Mouse (Mus musculus): ENCODE data around the gene Apba1. TPM values are rescaled to one million over a fixed set of nuclear protein-coding genes. Genes with fewer than 3 reads are reported as not detected.

Apba1 gene
- polyA plus RNA-seq, 2 experiments, result 0.04 to 0.07 TPM

DNA sequence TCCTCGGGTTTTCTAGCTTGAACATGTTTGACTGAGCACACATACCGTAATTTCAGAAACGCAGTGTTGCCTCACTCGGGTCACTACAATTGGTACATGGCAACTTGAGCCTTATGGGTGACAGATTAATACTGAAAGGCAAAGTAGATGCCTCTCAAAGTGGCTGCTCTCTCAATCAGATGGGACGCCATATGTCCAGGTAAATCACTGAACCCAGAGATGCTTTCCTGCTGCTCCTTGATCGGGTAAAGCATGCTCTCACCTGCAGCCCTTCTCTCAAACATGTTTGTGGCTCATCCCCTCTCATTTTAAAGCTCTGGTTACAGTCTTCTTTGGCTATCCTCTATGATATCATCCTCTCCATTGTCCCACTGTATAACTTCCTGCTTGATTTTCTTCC, 4.7 kb downstream of the Apba1 start:
- Histone ChIP-seq H3K36me3 (replicated peaks; ENCODE audit: control insufficient read depth, insufficient read depth, low read depth) (no peaks in the 10 kb centered on the region), H3K9me3 (ENCODE audit: control insufficient read depth, low read length) (no peaks in the 10 kb centered on the region), H3K4me3 (ENCODE audit: insufficient read depth in 1 of 2, low read depth in 2 of 2, low read length in 2 of 2) (no peak overlapping the region), H3K4me1 (replicated peaks; ENCODE audit: control insufficient read depth in 2 of 2, insufficient read depth in 2 of 2, low read length in 1 of 2) (no peaks in the 10 kb centered on the region), H3K9ac (replicated peaks) (no peak overlapping the region), H3K27me3 (ENCODE audit: control insufficient read depth, insufficient read depth, low read length) (peaks cover 28% of the 10 kb centered on the region), H3K4me2 (ENCODE audit: low read depth) (no peak overlapping the region), H3K27ac (no peak overlapping the region)
- no peak for DNase-seq (ENCODE audit: low read depth in 3 of 3, low spot score in 3 of 3)
- WGBS (ENCODE audit: insufficient replicate concordance), result 67% methylated on average over 6 of the region's 6 CpGs
- ATAC-seq (ENCODE audit: insufficient read depth), result no peak
- no peak for TF ChIP-seq CTCF (IDR thresholded peaks at IDR 0.05; ENCODE audit: low read depth)
- TF ChIP-seq EP300 (IDR thresholded peaks at IDR 0.05; ENCODE audit: low read depth), result no peak

DNA sequence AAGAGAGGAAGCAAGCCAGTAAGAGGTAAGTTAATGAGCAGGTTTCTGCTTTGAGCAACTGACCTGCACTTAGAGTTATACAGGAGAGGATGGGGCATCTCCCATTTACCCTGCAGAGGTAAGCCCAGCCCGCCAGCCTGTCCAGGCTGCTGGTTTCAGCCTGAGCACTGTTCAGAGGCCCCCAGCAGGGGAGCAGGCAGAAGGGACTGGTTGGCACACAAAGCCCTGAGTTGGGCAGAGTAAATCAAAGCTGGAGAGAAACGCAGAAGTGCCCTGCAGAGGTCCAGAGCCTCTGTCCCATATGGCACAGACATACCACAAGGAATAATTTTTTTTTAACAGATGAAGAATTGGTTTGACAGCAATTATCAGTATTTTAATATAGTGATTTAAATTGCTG, 5.4 kb downstream of the Apba1 start:
- Histone ChIP-seq H3K4me3 (ENCODE audit: insufficient read depth in 1 of 2, low read depth in 2 of 2, low read length in 2 of 2) (no peak overlapping the region), H3K27ac (no peak overlapping the region), H3K4me1 (replicated peaks; ENCODE audit: control insufficient read depth in 2 of 2, insufficient read depth in 2 of 2, low read length in 1 of 2) (no peaks in the 10 kb centered on the region), H3K9me3 (ENCODE audit: control insufficient read depth, low read length) (no peaks in the 10 kb centered on the region), H3K9ac (replicated peaks) (no peak overlapping the region), H3K4me2 (ENCODE audit: low read depth) (no peak overlapping the region), H3K36me3 (replicated peaks; ENCODE audit: control insufficient read depth, insufficient read depth, low read depth) (no peaks in the 10 kb centered on the region), H3K27me3 (ENCODE audit: control insufficient read depth, insufficient read depth, low read length) (peaks cover 21% of the 10 kb centered on the region)
- 51% methylated on average over 2 of the region's 2 CpGs for WGBS (ENCODE audit: insufficient replicate concordance)
- TF ChIP-seq EP300 (IDR thresholded peaks at IDR 0.05; ENCODE audit: low read depth) (no peak), CTCF (IDR thresholded peaks at IDR 0.05; ENCODE audit: low read depth) (no peak)
- ATAC-seq (ENCODE audit: insufficient read depth), result no peak
- DNase-seq (ENCODE audit: low read depth in 3 of 3, low spot score in 3 of 3), result no peak

DNA sequence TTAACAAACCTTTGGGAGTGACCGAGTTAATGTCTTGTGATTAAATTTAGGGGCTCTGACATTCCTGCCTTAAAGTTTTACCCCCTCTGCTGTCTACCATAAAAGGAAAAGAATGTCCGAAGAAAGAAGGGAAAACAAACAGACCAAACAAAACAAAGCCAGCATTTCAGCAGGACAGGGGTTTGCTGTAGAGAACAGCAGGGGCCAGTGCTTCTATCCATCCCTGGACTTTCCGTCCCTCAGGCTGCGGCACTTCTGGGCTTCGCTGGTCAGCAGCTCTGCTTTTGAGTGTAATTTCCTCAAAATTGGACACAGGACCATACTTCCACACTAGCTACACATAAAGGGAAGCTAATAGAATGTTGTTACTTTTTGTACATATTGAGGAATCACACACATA, 10.2 kb downstream of the Apba1 start:
- ATAC-seq (ENCODE audit: insufficient read depth) (no peak), DNase-seq (ENCODE audit: low read depth in 3 of 3, low spot score in 3 of 3) (no peak)
- H3K9me3 ChIP-seq (ENCODE audit: control insufficient read depth, low read length), result no peaks in the 10 kb centered on the region
- no peak overlapping the region for H3K9ac ChIP-seq (replicated peaks)
- WGBS (ENCODE audit: insufficient replicate concordance), result 60% methylated on average over 5 of the region's 5 CpGs
- H3K4me3 ChIP-seq (ENCODE audit: insufficient read depth in 1 of 2, low read depth in 2 of 2, low read length in 2 of 2), result no peak overlapping the region
- no peaks in the 10 kb centered on the region for H3K27me3 ChIP-seq (ENCODE audit: control insufficient read depth, insufficient read depth, low read length)
- no peaks in the 10 kb centered on the region for H3K36me3 ChIP-seq (replicated peaks; ENCODE audit: control insufficient read depth, insufficient read depth, low read depth)
- H3K4me2 ChIP-seq (ENCODE audit: low read depth), result no peak overlapping the region
- TF ChIP-seq CTCF (IDR thresholded peaks at IDR 0.05; ENCODE audit: low read depth) (no peak), EP300 (IDR thresholded peaks at IDR 0.05; ENCODE audit: low read depth) (no peak)
- no peaks in the 10 kb centered on the region for H3K4me1 ChIP-seq (replicated peaks; ENCODE audit: control insufficient read depth in 2 of 2, insufficient read depth in 2 of 2, low read length in 1 of 2)
- no peak overlapping the region for H3K27ac ChIP-seq

DNA sequence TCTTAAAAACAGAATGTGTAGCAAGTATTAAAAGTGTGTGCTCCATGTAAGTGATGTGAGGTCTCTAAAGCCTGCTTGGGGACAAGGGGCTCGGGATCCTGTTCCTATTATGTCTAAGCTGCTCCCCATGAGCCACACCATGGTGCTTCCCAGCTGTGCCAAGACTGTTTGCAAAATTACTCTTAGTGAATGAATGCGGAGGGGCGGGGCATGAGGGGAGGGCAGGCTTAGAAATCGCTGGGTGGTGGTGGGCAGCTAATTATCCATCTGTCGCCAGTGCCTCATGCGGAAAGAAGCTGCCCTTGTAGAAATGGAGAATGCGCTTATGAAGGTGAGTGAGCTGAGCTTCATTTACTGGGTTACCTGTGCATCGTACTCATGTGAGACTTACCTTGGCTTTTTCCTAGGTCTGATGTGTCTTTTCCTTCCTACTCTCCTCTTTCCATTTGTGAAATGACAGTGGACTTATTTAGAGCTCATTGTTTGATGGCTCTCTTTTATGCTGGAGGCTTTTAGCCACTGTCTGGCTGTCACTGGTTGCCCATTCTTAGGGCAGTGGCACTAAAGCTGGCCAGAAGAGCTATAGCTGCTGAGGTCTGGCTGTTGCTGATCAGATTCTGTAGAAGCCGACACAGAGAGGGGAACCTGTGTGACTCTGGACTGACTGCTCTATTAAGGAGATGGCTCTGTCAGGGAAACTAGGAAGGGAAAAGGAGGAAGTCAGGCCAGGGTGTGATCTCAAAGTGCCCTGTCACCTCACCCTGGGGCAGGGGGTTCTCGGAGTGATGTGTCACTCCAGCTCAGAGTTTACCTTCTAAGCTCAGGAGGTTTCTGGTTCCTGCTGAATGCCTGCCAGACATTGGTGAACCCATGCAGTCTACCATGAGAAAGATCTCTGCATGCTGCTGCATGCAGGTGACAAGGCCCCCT, 12.1 kb downstream of the Apba1 start:
- Histone ChIP-seq H3K27me3 (ENCODE audit: control insufficient read depth, insufficient read depth, low read length) (no peaks in the 10 kb centered on the region), H3K4me3 (ENCODE audit: insufficient read depth in 1 of 2, low read depth in 2 of 2, low read length in 2 of 2) (no peak overlapping the region), H3K36me3 (replicated peaks; ENCODE audit: control insufficient read depth, insufficient read depth, low read depth) (no peaks in the 10 kb centered on the region), H3K27ac (no peak overlapping the region), H3K4me2 (ENCODE audit: low read depth) (no peak overlapping the region), H3K9me3 (ENCODE audit: control insufficient read depth, low read length) (no peaks in the 10 kb centered on the region), H3K9ac (replicated peaks) (no peak overlapping the region), H3K4me1 (replicated peaks; ENCODE audit: control insufficient read depth in 2 of 2, insufficient read depth in 2 of 2, low read length in 1 of 2) (no peaks in the 10 kb centered on the region)
- DNase-seq (ENCODE audit: low read depth in 3 of 3, low spot score in 3 of 3) (no peak), ATAC-seq (ENCODE audit: insufficient read depth) (no peak)
- no peak for TF ChIP-seq CTCF (IDR thresholded peaks at IDR 0.05; ENCODE audit: low read depth)
- TF ChIP-seq EP300 (IDR thresholded peaks at IDR 0.05; ENCODE audit: low read depth), result no peak
- WGBS (ENCODE audit: insufficient replicate concordance), result 52% methylated on average over 10 of the region's 10 CpGs

DNA sequence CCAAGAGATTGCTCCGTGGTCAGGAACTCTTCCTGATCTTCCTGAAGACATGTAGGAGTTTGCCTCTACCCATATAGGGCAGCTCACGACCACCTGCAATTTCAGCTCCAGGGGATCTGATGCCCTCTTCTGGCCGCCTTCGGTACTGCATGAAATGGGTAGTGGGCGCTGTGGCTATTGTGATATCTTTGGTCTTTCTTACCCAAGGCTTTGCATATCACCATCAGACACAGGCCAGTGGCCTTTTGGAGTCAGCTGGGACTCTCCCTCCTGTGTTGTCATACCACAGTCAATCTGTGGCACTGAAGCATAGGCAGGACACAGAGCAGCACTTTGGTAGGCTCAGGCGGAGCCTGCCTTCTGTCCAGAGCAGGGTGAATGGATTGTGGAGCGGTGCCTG, 13.3 kb downstream of the Apba1 start:
- Histone ChIP-seq H3K4me3 (ENCODE audit: insufficient read depth in 1 of 2, low read depth in 2 of 2, low read length in 2 of 2) (no peak overlapping the region), H3K27ac (no peak overlapping the region), H3K4me2 (ENCODE audit: low read depth) (no peak overlapping the region), H3K27me3 (ENCODE audit: control insufficient read depth, insufficient read depth, low read length) (no peaks in the 10 kb centered on the region), H3K36me3 (replicated peaks; ENCODE audit: control insufficient read depth, insufficient read depth, low read depth) (no peaks in the 10 kb centered on the region), H3K9me3 (ENCODE audit: control insufficient read depth, low read length) (no peaks in the 10 kb centered on the region), H3K4me1 (replicated peaks; ENCODE audit: control insufficient read depth in 2 of 2, insufficient read depth in 2 of 2, low read length in 1 of 2) (no peaks in the 10 kb centered on the region), H3K9ac (replicated peaks) (no peak overlapping the region)
- WGBS (ENCODE audit: insufficient replicate concordance), result 48% methylated on average over 7 of the region's 7 CpGs
- DNase-seq (ENCODE audit: low read depth in 3 of 3, low spot score in 3 of 3), result no peak
- ATAC-seq (ENCODE audit: insufficient read depth), result no peak
- TF ChIP-seq CTCF (IDR thresholded peaks at IDR 0.05; ENCODE audit: low read depth) (peak; percentile 82), EP300 (IDR thresholded peaks at IDR 0.05; ENCODE audit: low read depth) (no peak)

All from liver, embryonic 14.5 days (tissue).